Mouse (Mus musculus) kidney, adult 8-10 months (tissue): ENCODE results near the gene Lypd3.
"Not testable (repeated sequence)": the region's sequence is repeated elsewhere in the genome, so short reads cannot be mapped to it uniquely, and the experiment has no call there.

ENCODE experiments used
- DNase-seq, 2 experiments: peaks; one replicate each; pipeline ENCODE4 v3.0.0; 2022

The Lypd3 gene

DNA sequence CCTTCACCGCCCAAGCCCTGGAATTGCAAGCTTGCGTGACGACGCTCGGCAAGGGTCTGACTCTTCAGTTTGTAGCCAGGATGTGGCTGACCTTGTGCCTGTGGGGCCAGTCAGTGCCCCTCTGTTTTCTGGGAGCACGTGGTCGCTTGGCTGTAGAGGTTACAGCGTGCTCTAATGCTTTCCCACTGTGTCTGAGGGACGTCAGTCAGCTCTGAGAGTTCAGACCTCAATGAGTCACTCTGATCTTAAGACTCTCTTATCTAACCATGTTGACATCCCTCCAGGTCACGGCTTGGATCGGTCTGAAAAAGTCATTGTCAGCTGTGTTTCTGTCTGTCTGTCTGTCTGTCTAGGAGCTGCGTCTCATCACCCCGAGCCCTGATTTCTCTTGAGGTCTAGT, 21.5 kb upstream of the Lypd3 start:
- DNase-seq, result no peak

GRCm38 (mm10) chr7:24617763-24618162, 18.6 kb upstream of the Lypd3 start:
- DNase-seq, result no peak

DNA sequence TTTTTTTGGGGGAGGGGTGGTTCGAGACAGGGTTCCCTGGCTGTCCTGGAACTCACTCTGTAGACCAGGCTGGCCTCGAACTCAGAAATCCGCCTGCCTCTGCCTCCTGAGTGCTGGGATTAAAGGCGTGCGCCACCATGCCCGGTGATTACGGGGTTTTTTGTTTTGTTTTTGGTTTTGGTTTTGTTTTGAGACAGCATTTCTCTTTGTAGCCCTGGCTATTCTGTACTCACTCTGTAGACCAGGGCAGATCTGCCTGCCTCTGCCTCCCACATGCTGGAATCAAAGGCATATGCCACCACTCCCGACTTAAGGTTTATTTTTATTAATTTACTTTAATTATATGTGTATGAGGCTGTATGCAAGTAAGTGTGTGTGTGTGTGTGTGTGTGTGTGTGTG, 18.0 kb upstream of the Lypd3 start:
- not testable (repeated sequence) for DNase-seq

DNA sequence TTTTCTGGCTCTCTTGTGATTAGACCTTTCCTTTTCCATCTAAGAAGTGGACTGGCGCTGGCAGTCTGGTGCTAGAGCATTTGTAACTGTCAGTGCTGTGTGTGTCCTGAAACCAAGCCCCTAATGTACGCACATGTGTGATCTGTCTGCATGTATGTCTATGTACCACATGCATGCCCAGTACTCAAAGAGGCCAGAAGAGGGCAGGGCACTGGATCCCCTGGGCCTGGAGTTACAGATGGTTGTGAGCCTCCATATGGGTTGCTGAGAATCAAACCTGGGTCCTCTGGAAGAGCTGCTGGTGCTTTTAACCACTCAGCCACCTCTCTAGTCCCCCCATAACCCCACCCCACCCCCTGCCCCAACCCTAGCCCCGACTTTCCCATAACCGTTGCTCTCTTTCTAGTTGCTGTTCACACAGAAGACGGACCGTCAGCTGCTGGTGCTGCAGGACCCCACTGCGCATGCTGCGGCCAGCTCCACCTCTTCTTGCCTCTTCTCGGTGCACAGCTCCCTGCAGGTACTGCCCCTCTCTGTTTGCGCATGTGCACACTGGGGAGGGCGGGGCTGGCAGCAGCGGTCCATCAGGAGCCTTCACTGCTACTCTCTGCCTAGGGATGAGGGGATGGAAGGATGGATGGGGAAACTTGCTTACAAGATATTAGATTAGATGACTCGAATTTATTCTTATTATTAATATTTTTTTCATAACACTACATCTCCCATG, 16.5 kb upstream of the Lypd3 start:
- no peak for DNase-seq

DNA sequence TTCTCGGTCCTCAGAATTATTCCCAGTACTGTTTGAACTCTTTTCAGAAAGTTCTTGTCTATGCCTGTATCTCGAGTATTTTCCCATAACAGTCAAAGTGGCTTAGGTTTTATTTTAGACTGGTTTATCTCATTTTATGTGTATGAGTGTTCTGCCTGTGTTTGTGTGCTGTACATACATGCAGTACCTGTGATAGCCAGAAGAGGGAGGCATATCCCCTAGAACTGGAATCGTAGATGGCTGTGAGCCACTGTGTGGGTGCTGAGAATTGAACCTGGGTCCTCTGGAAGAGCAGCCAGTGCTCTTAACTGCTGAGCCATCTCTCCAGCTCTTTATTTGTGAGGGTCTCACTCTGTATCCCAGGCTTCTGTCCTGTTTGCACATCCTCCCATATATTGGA, 15.2 kb upstream of the Lypd3 start:
- no peak for DNase-seq

GRCm38 (mm10) chr7:24622967-24623366, 13.4 kb upstream of the Lypd3 start:
- no peak for DNase-seq

GRCm38 (mm10) chr7:24628685-24629610, 7.4 kb upstream of the Lypd3 start:
- peak; percentile 80 to 89 for DNase-seq

- no peak for DNase-seq
These were observed 6.7 kb upstream of the Lypd3 start for GRCm38 (mm10) chr7:24629672-24630071.

DNA sequence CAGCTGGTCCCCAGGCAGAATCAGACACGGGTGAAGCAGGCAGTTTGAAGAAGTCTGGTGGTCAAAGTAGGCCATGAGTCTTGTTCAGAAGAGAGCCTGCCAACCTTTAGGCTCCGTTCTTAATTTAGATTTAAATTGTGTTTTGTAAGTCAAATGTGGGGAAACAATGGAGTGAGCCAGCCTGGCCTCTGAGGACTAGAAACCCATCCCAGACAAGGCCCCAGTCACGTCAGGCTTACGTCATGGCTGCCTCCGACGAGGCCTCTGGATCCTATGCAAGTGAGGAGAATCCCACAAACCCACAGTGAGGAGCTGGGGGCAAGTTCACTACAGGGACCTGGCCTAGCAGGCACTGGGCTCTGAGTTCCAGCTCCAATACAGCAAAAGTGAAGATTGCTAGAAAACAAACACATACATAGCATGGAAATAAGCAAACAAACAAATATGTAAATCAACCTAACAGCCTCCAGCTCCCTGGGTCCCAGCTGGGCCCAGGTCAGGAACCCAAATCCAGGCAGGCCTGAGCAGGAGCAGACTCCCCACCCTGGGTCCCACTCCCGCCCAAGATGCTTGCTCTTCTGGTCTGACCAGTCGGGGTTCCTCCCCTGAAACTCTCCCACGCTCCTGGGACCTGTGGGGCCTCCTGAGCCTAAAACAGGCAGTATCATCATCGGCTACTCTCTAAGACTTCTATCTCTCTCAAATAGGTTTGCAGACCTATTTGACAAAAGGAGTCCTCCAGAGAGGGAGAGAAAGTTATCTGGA, 6.1 kb upstream of the Lypd3 start:
- no peak for DNase-seq

GRCm38 (mm10) chr7:24637046-24637445, 696 bp downstream of the Lypd3 start:
- no peak for DNase-seq

DNA sequence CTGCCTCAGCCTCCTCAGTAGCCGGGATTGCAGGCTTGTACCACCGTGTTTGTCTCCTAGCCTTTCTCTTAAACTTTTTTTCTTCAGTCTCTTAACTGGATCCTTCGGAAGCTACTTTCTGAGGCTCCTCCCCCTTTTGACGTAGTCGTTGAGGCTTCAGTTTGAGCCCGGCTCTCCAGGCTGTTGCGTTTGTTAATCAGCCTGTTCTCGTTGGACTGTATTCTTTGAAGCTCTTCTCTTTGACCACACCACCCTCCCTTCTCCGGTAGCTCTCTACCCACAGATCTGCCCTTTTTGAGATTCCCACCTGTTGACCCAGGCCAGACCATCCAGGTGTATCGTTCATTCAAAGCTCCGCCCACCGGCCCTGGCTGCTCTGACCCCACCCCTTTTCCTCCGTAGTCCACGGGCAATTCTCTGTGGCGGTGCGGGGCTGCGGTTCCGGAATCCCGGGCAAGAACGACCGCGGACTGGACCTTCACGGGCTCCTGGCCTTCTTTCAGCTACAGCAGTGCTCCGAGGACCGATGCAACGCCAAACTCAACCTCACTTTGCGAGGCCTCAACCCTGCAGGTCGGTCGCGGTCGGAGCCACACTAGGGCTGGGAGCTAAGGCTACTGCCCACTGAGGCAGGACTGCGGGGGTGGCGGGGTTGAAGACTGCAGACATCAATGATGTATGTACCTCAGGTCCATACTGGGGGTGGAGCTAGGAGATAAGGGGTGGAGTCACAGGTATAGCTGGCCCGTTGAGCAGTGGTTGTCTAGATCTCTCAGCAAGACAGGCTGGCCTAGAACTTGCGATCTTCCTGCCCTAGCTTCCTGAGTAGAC, 1.9 kb downstream of the Lypd3 start:
- DNase-seq, result peak in 1 of 2 experiments; percentile 38

DNA sequence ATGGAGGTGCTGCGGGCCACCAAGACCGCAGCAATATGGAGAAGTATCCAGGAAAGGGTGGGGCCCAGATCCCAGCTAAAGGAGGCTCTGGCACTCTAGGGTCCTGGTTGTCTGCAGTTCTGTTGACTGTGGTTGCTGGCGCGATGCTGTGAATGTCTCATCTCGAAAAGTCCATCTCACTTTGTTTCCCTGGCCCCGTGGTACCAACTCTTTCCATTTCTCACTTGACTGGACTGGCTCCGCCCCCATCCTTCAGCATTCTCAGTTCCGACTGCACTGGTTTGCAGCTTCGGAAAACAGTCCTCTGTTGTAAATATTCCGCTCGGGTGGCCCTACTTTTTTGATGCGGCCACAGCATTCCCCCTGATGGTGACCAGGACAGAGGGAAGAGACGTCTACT, 4.1 kb downstream of the Lypd3 start:
- DNase-seq, result no peak

DNA sequence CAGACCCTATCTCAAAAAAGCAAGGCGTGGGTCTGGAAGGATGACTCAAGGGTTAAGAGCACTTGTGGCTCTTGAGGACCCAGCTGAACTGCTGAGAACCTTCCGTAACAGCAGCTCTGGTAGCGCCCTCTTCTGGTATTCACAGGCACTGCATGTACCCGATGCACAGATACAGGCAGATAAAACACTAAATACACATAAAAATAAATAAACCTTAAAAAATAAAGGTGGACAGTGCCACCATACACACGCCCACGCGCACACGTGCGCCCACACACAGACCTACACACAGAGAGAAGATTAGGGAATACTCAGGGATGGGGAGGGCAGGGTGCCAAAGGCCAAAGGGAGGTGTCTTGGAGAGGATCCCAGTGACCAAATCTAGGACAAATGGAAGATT, 6.1 kb downstream of the Lypd3 start:
- DNase-seq, result peak; percentile 31 to 74

GRCm38 (mm10) chr7:24644492-24644891, 8.1 kb downstream of the Lypd3 start:
- no peak for DNase-seq

DNA sequence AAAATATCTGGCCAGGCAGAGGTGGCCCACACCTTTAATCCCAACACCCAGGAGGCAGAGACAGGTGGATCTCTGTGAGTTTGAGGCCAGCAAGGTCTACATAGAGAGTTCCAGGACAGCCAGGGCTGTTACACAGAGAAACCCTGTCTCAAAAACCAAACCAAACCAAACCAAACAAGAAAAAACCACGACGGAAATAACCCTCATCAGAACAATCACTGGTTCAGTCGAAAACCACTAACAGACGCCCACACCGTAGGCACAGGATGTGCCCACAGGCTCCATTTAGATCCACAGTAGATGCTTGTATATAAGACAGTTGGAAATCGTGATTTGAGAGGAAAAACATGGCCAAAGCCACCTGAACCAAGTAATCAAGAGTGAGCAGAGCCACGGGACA, 8.6 kb downstream of the Lypd3 start:
- no peak for DNase-seq

DNA sequence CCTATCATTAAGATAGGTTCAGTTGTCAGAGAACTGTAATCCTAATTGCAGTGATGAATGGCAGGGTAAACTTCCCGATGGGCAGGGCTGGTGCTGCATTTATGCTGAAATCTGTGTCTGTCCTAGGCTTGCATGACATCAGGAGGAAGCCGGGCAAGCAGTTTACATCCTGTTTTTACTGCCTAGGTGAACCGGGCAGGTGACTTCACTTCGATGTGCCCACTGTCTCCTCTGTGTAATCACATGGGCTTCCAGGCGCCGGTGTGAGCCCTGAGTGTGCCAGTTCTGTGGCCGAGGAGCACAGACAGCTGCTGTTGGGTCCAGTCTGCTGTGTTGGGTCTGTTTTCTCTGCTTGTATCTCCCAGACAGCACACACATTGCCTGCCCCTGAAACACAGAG, 10.1 kb downstream of the Lypd3 start:
- no peak for DNase-seq

- DNase-seq, result peak; percentile 38 to 74
These were observed 17.3 kb downstream of the Lypd3 start for GRCm38 (mm10) chr7:24653681-24654080.

DNA sequence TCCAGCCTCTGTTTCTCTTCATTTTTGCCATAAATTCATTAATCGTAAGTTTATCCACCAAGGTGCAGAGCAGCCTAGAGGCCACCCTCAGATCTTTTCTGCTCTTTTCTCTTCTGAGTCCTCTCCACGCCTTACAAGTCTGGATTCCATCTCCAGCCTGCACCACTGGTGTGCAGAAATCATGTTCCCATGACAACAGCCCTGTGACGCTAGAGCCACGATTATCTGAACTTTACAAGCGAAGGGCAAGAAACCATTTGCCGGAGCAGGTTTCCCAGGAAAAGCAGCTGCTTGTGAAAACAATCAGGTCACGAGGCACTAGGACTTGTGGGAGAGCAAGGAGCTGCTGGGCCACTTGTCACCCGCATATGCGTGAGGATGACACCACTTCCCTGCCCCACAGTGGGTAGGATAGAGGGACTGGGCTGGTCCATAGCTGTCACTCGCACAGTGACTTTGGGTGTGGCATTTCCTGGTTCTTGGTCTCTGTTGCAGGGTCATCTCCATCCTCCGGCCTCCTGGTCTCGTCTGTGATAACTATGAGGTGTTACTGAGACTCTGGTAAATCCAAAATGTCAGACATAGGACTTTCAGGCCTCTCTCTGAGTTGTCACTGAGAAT, 23.5 kb downstream of the Lypd3 start:
- DNase-seq, result no peak

DNA sequence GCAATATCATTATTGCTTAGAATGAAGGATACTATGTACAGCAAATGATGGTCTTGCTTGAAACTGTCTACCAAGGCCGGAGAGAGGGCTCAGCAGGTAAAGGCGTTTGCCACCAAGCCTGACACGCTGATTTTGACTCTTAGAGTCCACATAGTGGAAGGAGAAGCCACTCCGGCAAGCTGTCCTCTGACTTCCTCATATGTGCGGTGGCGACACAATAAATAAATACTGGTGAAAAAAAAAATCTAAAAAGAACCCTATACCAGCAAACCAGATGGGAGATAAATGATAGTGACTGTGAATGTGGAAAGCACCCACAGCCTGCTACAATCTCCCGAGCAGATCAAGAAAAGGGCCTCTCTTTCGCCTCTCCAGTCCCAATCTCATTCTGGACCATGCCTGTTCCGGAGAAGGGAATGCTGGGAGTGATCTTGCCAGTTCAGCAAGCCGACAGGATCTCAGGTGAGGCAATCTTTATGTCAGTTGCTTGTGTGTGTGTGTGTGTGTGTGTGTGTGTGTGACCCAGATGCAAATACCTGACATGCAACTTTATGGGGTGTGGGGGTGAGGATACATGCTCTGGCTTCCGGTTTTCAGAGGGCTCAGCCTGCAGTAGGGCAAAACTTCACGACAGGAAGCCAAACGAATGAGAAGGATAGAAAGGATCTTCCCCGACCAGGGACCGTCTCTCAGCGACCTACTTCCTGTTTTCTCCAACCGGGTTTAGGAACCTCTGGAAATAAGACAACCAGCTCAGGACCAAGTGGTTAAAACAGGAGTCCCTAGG, 25.0 kb downstream of the Lypd3 start:
- no peak for DNase-seq

GRCm38 (mm10) chr7:24662575-24662974, 26.2 kb downstream of the Lypd3 start:
- peak in 1 of 2 experiments; percentile 66 for DNase-seq

- DNase-seq, result no peak
These were observed 28.0 kb downstream of the Lypd3 start for GRCm38 (mm10) chr7:24664301-24664700.
